Mouse (Mus musculus) lung, postnatal 0 days (tissue): ENCODE data around the gene Lrig2.

ENCODE experiments used
- CTCF ChIP-seq: IDR thresholded peaks from 2 replicates; pipeline ENCODE4 v1.5.1; 2016; ENCODE audit warnings: antibody characterized with exemption, mild to moderate bottlenecking
- EP300 ChIP-seq: IDR thresholded peaks from 2 replicates; pipeline ENCODE4 v1.6.1; 2016; ENCODE audit warnings: antibody characterized with exemption, mild to moderate bottlenecking, control low read depth

- TF ChIP-seq CTCF (no peak), EP300 (no peak)
These were observed 79.1 kb downstream of the Lrig2 start for GRCm38 (mm10) chr3:104432651-104433050.
